Mouse (Mus musculus) B cell, adult 2 months (primary cell): Measurements from ENCODE around the gene Ifi208.
A peak's percentile ranks its signal among the peaks of the same experiment; 100 is the strongest.
"Not testable (repeated sequence)": the region's sequence is repeated elsewhere in the genome, so short reads cannot be mapped to it uniquely, and the experiment has no call there.

Experiments
- DNase-seq, 2 experiments: peaks; one replicate each; pipeline ENCODE4 v3.0.0; 2022

Gene Ifi208

DNA sequence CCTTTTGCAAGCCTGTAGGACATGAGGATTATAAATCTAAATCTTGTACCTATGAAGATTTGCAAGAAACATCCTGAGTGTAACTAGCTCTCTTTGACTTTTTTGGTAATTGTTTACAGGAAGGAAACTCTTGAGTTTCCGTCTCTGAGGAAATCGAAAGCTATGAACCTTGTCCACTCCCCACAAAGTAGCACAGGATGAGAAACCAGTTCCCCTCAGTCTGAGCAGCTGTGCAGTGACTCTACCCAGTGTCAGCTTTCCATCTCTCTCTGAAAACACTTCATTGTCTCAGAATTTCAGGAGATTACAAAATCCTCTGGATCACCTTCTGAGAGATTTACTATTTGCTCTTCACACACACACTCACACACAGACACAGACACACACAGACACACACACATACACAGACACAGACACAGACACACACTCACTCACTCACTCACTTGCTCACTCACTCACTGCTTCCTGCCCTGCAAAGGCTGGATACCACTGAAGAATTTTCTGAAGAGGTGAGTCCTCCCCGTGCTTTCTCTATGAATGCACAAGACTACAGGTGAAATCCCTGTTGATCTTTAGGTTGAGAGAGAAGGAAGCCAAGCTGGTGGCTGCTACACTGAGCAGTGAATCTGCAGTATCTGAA is at the start of gene Ifi208:
TSS of gene Ifi208 (plus strand) at position 218 of the 640 bp plus-strand sequence.
- DNase-seq = peak; percentile 30 to 40

DNA sequence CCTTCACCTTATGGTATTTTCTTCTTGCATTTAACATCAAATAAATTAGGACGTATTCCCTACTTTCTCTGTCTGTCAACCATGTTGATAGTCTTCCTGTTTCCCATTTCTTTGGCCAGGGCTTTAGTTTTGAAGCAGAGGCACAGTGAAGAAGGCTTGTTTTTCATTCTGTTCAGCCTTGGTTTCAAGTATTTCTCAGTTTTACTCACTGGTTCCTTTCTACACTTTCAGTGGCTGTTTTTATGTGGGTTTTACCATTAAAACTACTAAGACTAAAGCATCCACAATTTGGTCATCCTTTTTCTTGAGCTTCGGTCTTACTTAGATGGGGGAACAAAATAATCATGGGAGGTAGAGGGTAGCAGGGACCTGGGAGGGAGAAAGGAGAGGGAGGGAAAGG is 49.4 kb upstream of the Ifi208 start:
- no peak for DNase-seq

DNA sequence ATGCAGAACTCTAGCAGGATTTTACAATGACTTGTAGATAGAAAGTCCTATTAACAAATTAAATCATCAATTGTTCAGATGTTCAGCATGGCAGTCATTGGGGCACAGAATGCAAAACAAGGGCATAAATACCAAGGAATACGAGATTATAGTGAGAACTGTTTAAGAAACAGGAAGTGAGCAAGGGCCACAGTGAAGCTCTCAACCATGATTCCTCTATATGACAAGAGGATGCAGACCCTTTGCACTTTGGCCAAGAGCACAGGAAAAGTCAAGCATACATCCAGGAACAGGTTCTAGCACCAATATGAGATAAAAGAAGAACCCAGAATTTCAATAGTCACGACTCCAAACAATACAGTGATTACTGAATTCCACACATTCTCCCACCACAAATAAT is 46.8 kb upstream of the Ifi208 start:
- DNase-seq = peak; percentile 55 to 67

DNA sequence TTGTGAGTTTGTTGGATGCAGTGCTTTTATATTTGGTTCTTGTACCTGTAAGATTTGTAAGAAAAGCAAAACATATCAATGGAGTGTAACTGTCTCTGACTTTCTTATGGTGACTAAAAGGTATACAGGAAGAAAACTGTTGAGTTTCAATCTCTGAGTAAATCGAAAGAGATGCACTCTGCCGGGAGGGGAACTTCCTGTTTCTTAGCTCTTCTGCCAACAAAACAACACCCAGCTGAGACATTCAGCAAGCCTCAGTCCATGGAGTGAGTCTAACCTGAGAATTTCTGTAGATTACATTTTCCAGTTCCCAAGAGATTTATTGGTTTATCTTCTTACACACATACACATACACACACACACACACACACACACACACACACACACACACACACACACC is 42.9 kb upstream of the Ifi208 start, which contains the start of gene Ifi209:
TSS of gene Ifi209 (plus strand) at position 296 of the 400 bp plus-strand sequence.
- DNase-seq = peak; percentile 65 to 75

DNA sequence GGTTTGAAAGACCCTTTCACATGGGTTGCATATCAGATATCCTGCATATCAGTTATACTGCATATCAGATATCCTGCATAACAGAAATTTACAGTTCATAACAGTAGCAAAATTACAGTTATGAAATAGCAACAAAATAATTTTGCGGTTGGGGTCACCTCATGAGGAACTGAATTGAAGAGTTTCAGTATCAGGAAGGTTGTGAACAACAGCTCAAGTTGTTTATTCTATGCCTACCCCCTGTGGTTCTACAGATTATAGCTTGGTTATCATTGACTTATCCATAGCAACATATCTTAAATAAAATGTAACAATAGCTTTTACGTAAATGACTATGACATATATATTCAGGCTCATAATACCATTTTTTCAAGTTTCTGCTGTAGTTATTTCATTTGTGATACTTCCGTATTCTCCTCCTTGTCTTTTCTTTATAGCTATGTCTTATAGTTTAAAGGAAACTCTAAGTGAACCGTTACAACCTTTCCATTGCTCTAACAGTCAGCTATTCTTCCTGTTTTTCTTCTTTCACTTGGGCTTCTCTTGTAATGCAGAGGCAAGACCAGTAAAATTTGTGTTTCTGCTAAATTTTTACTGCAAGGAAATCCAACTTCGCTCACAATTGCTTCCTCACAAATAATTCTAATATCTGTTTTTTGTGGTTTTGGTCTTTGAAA is 39.4 kb upstream of the Ifi208 start:
- DNase-seq = no peak

DNA sequence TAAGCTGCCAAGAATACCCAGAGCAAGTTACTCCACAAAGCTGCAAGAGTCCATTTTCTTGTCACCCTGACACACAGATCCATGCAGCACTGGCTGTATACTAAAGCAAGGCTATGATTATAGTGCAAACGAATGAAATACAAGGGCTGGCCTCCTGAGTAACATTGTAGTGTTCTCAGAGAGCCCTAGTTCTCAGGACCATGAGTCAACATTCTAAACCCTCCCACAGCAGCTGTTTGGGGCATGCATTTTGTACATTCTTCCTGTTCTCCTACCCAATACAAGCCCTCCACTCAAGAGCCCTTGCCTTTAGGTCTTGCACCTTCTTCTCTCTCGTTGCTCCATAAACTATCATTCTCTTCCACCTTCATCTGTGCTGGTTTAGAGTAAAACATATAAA is 28.1 kb upstream of the Ifi208 start:
- DNase-seq = no peak

DNA sequence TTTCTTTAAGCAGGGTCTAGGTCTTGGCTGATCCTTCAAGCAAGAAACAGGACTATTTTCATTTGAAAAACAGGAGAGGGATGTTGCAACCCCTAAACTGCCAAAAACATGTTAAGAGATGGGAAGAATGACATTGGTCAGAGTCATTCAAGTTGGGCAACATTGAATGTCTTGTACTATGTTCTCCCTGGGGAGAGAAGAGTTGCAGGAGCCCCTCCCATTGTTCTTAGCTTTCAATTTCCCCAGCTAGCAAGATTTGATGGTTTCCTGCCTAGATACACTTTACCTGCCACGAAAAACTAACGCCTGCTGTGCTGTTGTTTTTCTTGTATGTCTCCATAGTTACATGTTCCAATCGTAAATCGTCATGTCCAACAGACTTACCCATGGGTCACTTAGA is 15.5 kb upstream of the Ifi208 start:
- DNase-seq = no peak

DNA sequence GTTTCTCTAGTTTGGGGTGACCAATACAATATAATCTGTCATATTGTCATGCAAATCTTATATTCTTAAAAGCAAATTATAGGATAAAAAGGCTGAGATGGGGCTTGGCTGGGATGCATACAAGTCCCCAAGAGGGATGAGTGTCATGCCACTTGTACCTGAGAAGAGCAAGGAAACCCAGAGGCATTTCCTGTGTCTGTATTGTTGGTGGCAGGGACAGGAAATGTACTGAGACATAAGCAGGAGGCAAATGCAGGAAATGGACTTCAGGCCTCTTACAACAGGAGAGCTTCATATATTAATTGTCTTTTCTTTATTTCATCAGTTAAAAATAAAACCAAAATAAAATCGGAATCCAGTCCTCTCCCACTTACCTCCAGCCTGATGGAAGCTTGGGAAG is 5.1 kb downstream of the Ifi208 start:
- not testable (repeated sequence) for DNase-seq

DNA sequence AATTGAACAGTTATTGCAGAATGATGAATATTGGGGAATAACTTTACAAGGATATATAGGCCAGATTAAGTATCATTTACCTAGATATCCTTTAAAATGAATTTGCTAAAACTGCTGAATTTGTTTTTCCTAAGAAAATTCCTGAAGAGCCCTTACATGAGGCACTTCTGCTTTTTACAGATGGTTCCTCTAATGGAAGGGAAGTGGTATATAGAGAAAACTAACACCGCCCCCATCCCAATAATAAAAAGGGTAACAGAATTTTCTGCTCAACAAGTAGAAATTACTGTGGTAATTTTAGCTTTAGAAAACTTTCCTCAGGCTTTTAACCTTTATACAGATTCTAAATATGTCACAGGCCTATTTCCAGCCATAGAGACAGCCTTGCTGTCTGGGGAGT is 20.8 kb downstream of the Ifi208 start:
- no peak for DNase-seq

DNA sequence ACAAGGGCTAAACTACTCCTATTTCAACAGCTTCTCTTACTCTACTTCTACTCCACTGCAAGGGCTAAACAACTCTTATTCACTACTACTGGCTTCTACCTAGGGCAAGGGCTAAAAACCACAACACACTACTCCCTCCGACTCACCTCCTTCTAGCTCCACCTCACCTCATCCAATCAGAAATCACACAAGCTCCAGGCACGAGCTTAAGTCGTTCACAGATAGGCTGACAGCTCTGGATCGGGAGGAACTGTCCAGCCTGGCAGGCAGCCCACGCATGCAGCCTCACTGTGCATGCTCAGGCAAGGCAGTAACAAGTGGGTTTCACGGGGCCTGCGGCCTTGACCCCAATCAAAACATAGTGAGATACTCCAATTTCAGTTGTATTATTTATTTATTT is 59.7 kb downstream of the Ifi208 start:
- DNase-seq = no peak

DNA sequence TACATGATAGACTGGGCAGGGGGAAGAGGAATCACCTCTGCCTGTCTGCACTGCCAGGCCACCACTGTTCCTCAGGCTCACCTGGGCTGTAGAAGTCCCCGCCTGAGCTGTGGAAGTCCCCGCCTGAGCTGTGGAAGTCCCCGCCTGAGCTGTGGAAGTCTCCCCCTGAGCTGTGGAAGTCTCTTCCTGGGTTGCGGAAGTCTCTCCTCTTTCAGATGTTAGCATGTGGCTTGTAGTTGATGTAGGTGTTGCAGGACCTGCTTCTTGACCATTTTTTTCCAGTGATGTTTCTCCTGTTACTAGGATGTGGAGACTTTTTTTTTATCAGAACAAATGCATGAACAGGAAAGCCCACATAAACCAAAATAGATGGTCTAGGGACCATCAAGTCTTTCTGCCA is 61.5 kb downstream of the Ifi208 start:
- DNase-seq = not testable (repeated sequence)

DNA sequence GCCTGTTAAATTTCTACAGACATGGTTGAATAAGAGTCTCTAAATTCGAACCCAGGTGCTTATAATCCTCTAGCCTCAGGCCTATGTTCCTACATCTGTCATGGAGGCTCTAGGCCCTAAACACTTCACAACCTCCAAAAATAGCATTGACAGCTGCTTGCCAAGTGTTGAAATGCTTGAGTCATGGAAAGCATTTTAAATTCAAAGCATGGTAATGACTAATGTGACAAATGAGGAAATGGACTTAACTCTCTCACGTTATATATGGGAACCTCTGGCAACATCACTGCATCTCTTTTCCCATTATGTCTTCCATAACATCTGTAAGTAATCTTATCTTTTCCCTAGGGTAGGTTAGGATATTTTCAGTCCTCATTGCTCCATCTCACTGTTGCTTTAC is 63.5 kb downstream of the Ifi208 start:
- no peak for DNase-seq

DNA sequence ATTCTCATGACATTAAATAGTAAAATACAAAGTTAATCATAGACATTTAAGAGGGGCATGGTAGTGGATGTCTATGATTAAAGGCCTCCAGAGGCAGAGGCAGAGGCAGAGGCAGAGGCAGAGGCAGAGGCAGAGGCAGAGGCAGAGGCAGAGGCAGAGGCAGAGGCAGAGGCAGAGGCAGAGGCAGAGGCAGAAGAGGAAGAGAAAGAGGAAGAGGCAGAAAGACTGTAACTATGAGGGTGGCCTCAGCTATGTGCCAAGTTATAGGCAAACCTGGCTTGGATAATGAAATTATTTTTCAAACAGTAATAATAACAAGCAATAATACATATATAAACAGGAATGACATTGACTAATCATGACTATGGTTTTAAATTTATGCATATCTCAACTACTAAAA is 67.1 kb downstream of the Ifi208 start:
- DNase-seq = no peak

DNA sequence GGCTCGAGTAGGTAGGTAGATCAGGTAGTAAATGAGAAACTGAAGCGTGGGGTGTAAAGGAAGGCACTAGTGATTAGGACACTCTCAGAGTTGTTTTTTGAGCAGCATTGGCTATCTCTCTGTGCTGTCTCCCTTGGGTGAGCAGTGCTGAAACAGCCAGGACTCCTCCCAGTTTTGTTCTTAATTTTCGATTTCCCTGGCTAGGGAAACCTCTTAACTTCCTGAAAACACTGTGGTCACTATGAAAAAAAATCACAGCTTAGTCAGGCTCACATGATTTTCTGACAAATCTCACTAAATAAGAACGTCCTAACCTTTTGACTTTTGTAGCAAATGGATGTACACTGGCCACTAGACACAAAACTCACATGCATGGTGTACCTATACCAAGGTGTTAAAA is 68.2 kb downstream of the Ifi208 start, which contains the start of gene Ifi207:
TSS of gene Ifi207 (minus strand) at position 92 of the 400 bp plus-strand sequence.
- no peak for DNase-seq

DNA sequence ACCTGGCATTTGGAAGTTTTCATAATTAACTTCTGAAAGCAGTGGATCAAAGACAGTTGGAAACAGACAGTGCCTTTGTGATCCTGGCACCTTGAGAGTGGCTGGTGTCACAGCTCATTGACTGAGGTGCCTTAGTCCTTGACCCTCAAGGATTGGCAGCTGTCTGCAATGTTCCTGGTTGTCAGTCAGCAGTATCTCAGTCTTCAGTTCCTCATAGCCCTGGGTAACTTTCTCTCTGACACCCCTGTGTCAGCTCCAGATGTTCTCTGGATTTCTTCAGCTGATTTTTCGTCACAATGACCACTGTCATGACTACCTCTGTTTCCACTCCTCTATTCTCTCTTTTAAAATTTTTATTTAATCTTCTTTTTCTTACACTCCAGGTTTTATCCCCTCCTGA is 68.8 kb downstream of the Ifi208 start:
- no peak for DNase-seq
